Mouse (Mus musculus): ENCODE data around the gene Tardbp. TPM values are rescaled to one million over a fixed set of nuclear protein-coding genes. Genes with fewer than 3 reads are reported as not detected.

Tardbp gene
- polyA plus RNA-seq, 1 experiment = 433 TPM

- Histone ChIP-seq H3K27ac (ENCODE audit: insufficient read depth, low read depth, low read length) (no peak overlapping the region), H3K4me3 (ENCODE audit: insufficient read depth, low read depth, low read length) (no peak overlapping the region), H3K4me1 (ENCODE audit: control insufficient read depth, insufficient read depth, low read length) (peaks cover 3% of the 10 kb centered on the region)
- 74% methylated on average over 9 of the region's 9 CpGs for WGBS
- no peak for TF ChIP-seq POLR2A (IDR thresholded peaks at IDR 0.05; ENCODE audit: insufficient read depth, low read depth, low read length)
- no peak for TF ChIP-seq CTCF (IDR thresholded peaks at IDR 0.05; ENCODE audit: insufficient read depth, low read depth, low read length)
Observed at GRCm38 (mm10) chr4:148586648-148587047, 40.2 kb downstream of the Tardbp start.

- Histone ChIP-seq H3K27ac (ENCODE audit: insufficient read depth, low read depth, low read length) (no peak overlapping the region), H3K4me3 (ENCODE audit: insufficient read depth, low read depth, low read length) (no peak overlapping the region), H3K4me1 (ENCODE audit: control insufficient read depth, insufficient read depth, low read length) (no peaks in the 10 kb centered on the region)
- TF ChIP-seq POLR2A (IDR thresholded peaks at IDR 0.05; ENCODE audit: insufficient read depth, low read depth, low read length) = no peak
- no peak for TF ChIP-seq CTCF (IDR thresholded peaks at IDR 0.05; ENCODE audit: insufficient read depth, low read depth, low read length)
- WGBS = 84% methylated on average over 4 of the region's 4 CpGs
Observed at GRCm38 (mm10) chr4:148583257-148583656, 43.6 kb downstream of the Tardbp start.

GRCm38 (mm10) chr4:148581422-148581821 is 45.4 kb downstream of the Tardbp start:
- Histone ChIP-seq H3K4me3 (ENCODE audit: insufficient read depth, low read depth, low read length) (no peak overlapping the region), H3K4me1 (ENCODE audit: control insufficient read depth, insufficient read depth, low read length) (no peaks in the 10 kb centered on the region), H3K27ac (ENCODE audit: insufficient read depth, low read depth, low read length) (no peak overlapping the region)
- TF ChIP-seq CTCF (IDR thresholded peaks at IDR 0.05; ENCODE audit: insufficient read depth, low read depth, low read length) (no peak), POLR2A (IDR thresholded peaks at IDR 0.05; ENCODE audit: insufficient read depth, low read depth, low read length) (no peak)
- 89% methylated on average over 5 of the region's 5 CpGs for whole genome bisulfite sequencing

DNA sequence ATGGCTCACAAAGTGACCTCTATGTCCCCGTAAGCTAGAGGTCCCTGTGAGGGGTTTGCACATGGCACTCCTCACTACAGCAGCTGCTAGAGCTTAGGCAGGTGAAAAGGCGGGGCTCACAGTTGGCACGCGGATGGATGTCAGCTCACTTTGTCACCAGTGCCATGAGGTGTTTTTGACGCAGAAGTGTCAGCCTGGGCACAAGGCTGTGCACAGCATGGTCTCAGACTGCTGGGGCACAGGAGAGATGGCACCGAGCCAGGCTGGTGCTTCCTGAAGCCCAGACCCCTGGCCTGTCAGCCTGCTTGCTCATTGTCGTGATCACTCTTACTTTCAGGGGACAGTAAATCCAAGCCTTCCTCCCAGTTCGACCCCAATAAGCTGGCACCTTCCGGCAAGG is 46.1 kb downstream of the Tardbp start:
- TF ChIP-seq CTCF (IDR thresholded peaks at IDR 0.05; ENCODE audit: insufficient read depth, low read depth, low read length) (no peak), POLR2A (IDR thresholded peaks at IDR 0.05; ENCODE audit: insufficient read depth, low read depth, low read length) (no peak)
- Histone ChIP-seq H3K4me3 (ENCODE audit: insufficient read depth, low read depth, low read length) (no peak overlapping the region), H3K4me1 (ENCODE audit: control insufficient read depth, insufficient read depth, low read length) (no peaks in the 10 kb centered on the region), H3K27ac (ENCODE audit: insufficient read depth, low read depth, low read length) (no peak overlapping the region)
- 86% methylated on average over 9 of the region's 9 CpGs for WGBS

- TF ChIP-seq POLR2A (IDR thresholded peaks at IDR 0.05; ENCODE audit: insufficient read depth, low read depth, low read length) = no peak
- TF ChIP-seq CTCF (IDR thresholded peaks at IDR 0.05; ENCODE audit: insufficient read depth, low read depth, low read length) = no peak
- H3K27ac ChIP-seq (ENCODE audit: insufficient read depth, low read depth, low read length) = no peak overlapping the region
- H3K4me1 ChIP-seq (ENCODE audit: control insufficient read depth, insufficient read depth, low read length) = no peaks in the 10 kb centered on the region
- 95% methylated on average over 7 of the region's 7 CpGs for WGBS
- no peak overlapping the region for H3K4me3 ChIP-seq (ENCODE audit: insufficient read depth, low read depth, low read length)
Observed at GRCm38 (mm10) chr4:148573222-148573621, 53.6 kb downstream of the Tardbp start.

- TF ChIP-seq CTCF (IDR thresholded peaks at IDR 0.05; ENCODE audit: insufficient read depth, low read depth, low read length) (no peak), POLR2A (IDR thresholded peaks at IDR 0.05; ENCODE audit: insufficient read depth, low read depth, low read length) (no peak)
- H3K27ac ChIP-seq (ENCODE audit: insufficient read depth, low read depth, low read length) = no peak overlapping the region
- 95% methylated on average over 9 of the region's 9 CpGs for WGBS
- H3K4me3 ChIP-seq (ENCODE audit: insufficient read depth, low read depth, low read length) = no peak overlapping the region
- no peaks in the 10 kb centered on the region for H3K4me1 ChIP-seq (ENCODE audit: control insufficient read depth, insufficient read depth, low read length)
Observed at GRCm38 (mm10) chr4:148570693-148571295, 56.0 kb downstream of the Tardbp start.

GRCm38 (mm10) chr4:148570138-148570537 is 56.7 kb downstream of the Tardbp start:
- H3K4me3 ChIP-seq (ENCODE audit: insufficient read depth, low read depth, low read length) = no peak overlapping the region
- WGBS = 90% methylated on average over 10 of the region's 10 CpGs
- H3K27ac ChIP-seq (ENCODE audit: insufficient read depth, low read depth, low read length) = no peak overlapping the region
- no peaks in the 10 kb centered on the region for H3K4me1 ChIP-seq (ENCODE audit: control insufficient read depth, insufficient read depth, low read length)
- TF ChIP-seq CTCF (IDR thresholded peaks at IDR 0.05; ENCODE audit: insufficient read depth, low read depth, low read length) (no peak), POLR2A (IDR thresholded peaks at IDR 0.05; ENCODE audit: insufficient read depth, low read depth, low read length) (no peak)

- Histone ChIP-seq H3K4me3 (ENCODE audit: insufficient read depth, low read depth, low read length) (no peak overlapping the region), H3K27ac (ENCODE audit: insufficient read depth, low read depth, low read length) (no peak overlapping the region), H3K4me1 (ENCODE audit: control insufficient read depth, insufficient read depth, low read length) (no peaks in the 10 kb centered on the region)
- TF ChIP-seq POLR2A (IDR thresholded peaks at IDR 0.05; ENCODE audit: insufficient read depth, low read depth, low read length) (no peak), CTCF (IDR thresholded peaks at IDR 0.05; ENCODE audit: insufficient read depth, low read depth, low read length) (no peak)
- 96% methylated on average over 12 of the region's 12 CpGs for WGBS
Observed at GRCm38 (mm10) chr4:148563595-148563994, 63.2 kb downstream of the Tardbp start.

DNA sequence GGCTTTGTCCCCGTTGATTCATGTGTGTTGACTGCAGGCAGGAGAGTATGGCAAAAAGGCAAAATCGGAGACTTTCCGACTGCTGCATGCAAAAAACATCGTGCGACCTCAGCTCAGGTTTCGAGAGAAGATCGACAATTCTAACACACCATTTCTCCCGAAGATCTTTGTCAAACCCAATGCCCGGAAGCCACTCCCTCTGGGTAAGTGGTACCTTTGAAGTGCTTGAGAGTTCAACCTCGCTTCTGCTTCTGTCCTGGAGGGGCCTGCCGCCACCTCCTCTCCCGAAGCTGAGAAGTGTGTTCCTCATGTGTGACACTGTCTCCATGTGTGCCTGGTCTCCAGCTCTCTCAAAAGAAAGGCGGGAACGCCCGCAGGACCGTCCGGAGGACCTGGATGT is 64.1 kb downstream of the Tardbp start:
- Histone ChIP-seq H3K27ac (ENCODE audit: insufficient read depth, low read depth, low read length) (no peak overlapping the region), H3K4me3 (ENCODE audit: insufficient read depth, low read depth, low read length) (no peak overlapping the region), H3K4me1 (ENCODE audit: control insufficient read depth, insufficient read depth, low read length) (no peaks in the 10 kb centered on the region)
- TF ChIP-seq POLR2A (IDR thresholded peaks at IDR 0.05; ENCODE audit: insufficient read depth, low read depth, low read length) (no peak), CTCF (IDR thresholded peaks at IDR 0.05; ENCODE audit: insufficient read depth, low read depth, low read length) (no peak)
- WGBS = 94% methylated on average over 17 of the region's 17 CpGs

Other genes with a start within 250 kb of the Tardbp start
- gene Ubiad1, start 182.2 kb downstream of the Tardbp start, polyA plus RNA-seq (2012; ENCODE audit: insufficient read depth, insufficient read length, low replicate concordance, missing spikeins) = not detected in 2 replicates
- 53.3 TPM in 1 of 2 replicates, not detected in the other for gene Mtor, start 178.4 kb downstream of the Tardbp start, polyA plus RNA-seq (2012; ENCODE audit: insufficient read depth, insufficient read length, low replicate concordance, missing spikeins)
- gene Angptl7, start 126.6 kb downstream of the Tardbp start, polyA plus RNA-seq (2012; ENCODE audit: insufficient read depth, insufficient read length, low replicate concordance, missing spikeins) = not detected in 2 replicates
- gene Exosc10, start 68.6 kb downstream of the Tardbp start, polyA plus RNA-seq (2012; ENCODE audit: insufficient read depth, insufficient read length, low replicate concordance, missing spikeins) = not detected in 2 replicates
- not detected in 2 replicates for gene Srm, start 35.5 kb downstream of the Tardbp start, polyA plus RNA-seq (2012; ENCODE audit: insufficient read depth, insufficient read length, low replicate concordance, missing spikeins)
- not detected in 2 replicates for gene Masp2, start 24.5 kb downstream of the Tardbp start, polyA plus RNA-seq (2012; ENCODE audit: insufficient read depth, insufficient read length, low replicate concordance, missing spikeins)
- not detected in 2 replicates for gene Gm572, start 16.3 kb upstream of the Tardbp start, polyA plus RNA-seq (2012; ENCODE audit: insufficient read depth, insufficient read length, low replicate concordance, missing spikeins)
- not detected in 2 replicates for gene Casz1, start 177.4 kb upstream of the Tardbp start, polyA plus RNA-seq (2012; ENCODE audit: insufficient read depth, insufficient read length, low replicate concordance, missing spikeins)